Mouse (Mus musculus) C2C12 (cell line): ENCODE data around the gene Mgll.

ENCODE experiments used
- CTCF ChIP-seq: IDR thresholded peaks from one replicate; pipeline ENCODE4 v1.5.1; 2011; ENCODE audit not compliant: control insufficient read depth, insufficient read depth, insufficient read length
- FOSL1 ChIP-seq: IDR thresholded peaks from one replicate; pipeline ENCODE4 v1.8.0; 2011; ENCODE audit warnings: mild to moderate bottlenecking, low read length; ENCODE audit not compliant: poor library complexity, insufficient read depth, severe bottlenecking

- no peak for TF ChIP-seq CTCF
- TF ChIP-seq FOSL1: no peak
These were observed 101.9 kb downstream of the Mgll start for GRCm38 (mm10) chr6:88826088-88826487.
